Mouse (Mus musculus) cerebellum, postnatal 10 days (tissue): ENCODE results near the gene Hsd17b13.
"Not testable (repeated sequence)": the region's sequence is repeated elsewhere in the genome, so short reads cannot be mapped to it uniquely, and the experiment has no call there.

Experiments
- DNase-seq, 2 experiments: peaks; one replicate each; pipeline ENCODE4 v3.0.0; 2021; ENCODE audit warnings: mixed read lengths in 2 of 2

Hsd17b13 gene

DNA sequence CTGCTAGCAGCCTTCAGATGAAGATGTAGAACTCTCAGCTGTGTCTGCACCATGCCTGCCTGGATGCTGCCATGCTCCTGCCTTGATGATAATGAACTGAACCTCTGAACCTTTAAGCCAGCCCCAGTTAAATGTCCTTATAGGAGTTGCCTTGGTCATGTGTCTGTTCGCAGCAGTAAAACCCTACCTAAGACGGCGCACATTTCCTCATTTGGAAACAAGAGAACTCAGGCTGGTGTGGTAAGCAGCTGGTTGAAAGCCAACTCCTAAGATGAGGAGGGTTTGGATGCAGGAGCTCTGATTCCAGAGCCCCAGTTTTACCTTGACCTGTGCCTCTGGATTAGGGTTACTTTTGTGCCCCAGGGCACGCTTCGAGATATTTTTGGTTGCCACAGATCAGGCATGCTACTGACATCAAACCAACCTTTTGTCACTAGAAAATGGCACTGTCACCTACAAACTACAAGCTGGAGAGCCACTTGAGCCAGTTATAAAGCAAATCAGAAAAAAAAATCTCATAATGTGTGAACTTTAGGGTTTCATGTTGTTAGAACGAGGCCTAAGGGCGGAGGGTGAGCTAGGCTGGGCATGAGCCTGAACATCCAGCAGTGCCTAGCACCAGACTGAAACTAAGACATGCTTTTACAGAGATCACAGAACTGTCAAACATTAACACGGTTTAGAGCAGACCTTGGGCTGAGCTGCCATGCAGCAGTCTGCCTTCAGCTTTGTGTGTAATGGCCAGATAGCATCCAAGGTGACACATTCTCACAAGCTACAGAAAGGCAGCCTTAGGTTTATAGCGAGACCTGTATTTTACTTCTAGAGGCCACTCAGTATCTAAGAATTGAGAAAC, 3.7 kb upstream of the Hsd17b13 start:
- no peak for DNase-seq

DNA sequence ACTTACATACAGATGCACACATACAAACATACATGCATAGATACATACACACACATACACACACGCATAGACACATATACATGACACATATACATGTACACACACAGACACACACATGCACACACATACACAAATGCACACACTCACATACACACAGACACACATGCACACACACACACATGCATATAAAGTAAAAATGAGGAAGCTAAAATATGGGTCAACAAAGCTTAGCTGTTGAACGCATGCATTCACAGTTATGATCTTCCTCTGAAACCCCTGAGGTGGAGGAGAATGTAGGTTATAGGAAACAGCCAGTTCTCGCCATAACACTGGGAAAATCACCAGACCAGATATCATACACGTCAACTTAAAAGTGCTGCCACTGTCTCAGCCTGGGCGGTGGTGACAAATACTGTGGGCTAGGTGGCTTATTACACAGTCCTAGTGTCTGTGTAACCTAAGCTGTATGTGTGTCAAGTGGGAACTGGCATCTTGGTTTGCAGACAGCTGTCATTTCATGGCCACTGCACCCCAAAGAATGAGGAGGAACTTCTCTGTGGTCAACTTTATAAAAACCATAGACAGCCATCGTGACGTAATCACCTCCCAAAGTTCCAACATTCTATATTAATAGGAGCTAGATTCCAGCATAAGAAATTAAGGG, 829 bp upstream of the Hsd17b13 start:
- DNase-seq = no peak

DNA sequence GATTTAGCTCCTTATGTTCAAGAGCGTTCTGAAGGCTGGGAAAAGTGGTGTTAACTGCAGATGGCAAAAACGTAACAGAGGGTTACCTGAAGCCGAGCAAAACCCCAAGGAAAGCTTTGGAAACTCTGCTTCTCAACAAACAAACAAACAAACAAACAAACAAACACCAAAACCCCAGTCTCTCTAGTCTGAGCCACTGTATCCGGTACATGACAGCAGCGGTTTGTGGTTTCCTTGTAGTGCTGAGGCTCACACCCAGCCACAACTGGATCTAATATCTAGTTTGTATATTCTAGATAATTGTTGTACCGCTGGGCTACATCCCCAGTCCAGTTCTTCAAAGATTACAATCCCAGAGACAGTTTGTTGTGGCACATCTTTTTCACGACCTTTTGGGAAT, 1.5 kb downstream of the Hsd17b13 start:
- DNase-seq = no peak

- no peak for DNase-seq
Observed at GRCm38 (mm10) chr5:103972801-103973200, 4.4 kb downstream of the Hsd17b13 start.

DNA sequence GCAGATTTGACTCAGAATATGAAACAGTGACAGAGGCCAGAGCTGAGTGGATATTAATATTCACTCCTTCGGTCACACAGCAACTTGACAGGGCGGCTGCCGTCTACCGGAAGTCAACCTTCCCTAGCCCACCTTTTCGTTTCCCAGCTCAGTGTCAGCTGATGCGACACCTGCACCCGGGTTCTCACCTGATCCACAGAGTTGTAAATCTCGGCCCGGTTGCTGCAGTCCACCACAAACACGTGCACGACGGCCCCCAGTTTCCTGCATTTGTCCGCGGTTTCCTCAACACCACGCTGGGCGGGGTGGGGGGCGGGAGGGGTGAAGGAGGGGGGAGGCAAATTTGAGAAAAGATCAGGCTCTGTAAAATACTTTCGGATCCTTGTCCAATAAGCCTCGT, 4.8 kb downstream of the Hsd17b13 start:
- DNase-seq = no peak

DNA sequence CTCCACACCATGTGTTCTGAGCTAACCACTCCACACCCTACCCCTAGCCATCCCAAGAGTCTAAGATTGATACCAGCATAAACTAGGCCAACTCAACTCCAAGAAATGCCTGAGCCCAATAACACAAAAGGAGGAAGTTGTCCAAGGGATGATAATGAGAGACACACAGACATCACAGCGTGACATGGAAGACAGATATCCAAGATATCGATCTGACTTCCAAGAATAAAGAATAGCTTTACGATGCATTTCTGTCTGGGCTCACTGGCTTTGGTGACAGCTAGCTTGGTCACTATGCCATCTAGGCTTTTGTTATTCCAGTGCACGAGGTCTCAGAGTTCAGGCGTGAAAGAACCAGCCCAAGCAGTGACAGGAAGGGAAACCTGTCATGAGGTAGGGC, 6.2 kb downstream of the Hsd17b13 start:
- no peak for DNase-seq

DNA sequence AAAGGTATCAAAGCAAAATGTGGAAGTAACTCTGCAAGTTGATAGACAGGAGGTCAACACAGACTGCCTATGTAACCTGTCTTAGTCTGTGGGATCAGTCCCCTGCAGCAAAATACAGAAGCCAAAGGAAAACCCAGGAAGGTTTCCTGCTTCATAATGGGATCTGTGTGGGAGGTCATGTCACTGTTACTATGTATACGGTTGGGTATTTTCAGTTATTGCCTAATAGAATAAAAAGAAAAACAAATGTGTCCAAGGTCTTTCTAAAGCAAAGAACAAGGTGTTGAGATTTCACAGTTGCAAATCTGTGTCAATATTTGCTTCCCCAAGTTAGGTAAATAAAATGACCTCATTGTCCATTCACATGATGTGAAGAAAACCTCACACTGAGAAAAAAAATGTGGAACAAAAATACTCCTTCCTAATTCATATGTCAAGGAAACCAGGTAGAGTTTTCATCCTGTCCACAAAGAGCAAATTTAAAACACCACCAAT, 14.2 kb downstream of the Hsd17b13 start:
- no peak for DNase-seq

- peak; percentile 62 to 67 for DNase-seq
Observed at GRCm38 (mm10) chr5:103954638-103955037, 22.6 kb downstream of the Hsd17b13 start.

DNA sequence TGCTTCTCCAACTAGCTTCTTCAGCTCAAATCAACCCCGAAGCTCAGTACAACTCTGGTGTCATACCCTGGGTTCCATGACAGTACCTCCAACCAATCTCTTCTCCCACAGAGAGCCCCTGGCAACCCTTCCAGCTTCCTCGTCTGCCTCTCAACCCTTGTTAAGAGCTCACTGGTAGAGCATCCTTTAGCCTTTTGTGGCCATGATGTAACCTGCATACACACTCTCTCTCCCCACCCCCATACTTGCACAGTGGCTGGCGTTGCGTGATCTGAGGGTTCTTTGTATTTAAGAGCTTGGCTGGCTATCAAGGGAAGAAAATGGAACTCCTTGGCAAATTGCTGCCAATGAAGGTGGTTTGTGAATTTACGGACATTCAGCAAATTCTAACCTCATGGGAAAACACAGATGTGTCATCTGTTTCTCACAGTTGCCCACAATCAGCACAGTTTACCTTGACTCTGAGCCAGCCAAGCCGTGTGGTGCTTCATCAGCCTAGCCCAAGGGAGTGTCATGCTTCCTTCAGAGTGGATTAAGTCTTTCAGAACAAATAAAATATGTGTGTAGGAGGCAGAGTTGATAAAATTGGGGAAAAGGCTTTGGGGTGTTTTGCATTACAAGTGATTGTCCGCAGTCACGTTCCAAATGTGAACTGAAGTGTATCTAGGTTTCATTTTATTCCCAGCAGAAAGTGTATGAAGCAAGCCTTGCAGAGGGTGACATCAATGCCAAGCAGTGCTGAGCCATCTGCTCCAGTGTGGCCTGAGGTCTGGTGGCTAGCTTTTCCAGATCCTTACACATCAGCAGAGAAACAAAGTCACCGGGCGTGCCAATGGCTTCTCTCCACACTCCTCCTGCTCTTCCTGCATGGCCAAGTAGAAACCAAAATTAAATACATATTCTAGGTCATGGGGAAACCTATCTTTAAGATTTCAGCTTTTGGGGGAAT, 23.8 kb downstream of the Hsd17b13 start:
- DNase-seq = peak; percentile 74 to 77

- not testable (repeated sequence) for DNase-seq
Observed at GRCm38 (mm10) chr5:103950138-103950537, 27.1 kb downstream of the Hsd17b13 start.

- DNase-seq = no peak
Observed at GRCm38 (mm10) chr5:103943183-103943582, 34.0 kb downstream of the Hsd17b13 start.

DNA sequence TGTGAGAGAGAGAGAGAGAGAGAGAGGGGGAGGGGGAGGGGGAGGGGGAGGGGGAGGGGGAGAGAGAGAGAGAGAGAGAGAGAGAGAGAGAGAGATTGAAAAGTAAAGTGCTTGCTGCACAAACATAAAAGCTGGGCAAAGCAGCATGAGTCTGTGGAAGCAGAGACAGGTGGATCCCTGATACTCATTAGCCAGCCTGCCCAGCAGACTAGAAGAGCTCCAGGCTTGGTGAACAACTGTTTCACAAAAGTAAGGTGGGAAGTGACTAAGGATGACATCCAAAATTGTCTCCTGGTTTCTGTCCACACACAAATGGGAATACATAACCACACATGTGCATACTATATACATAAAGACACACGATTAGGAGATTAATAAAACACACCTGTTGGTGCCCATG, 37.4 kb downstream of the Hsd17b13 start:
- no peak for DNase-seq

- DNase-seq = no peak
Observed at GRCm38 (mm10) chr5:103939350-103939652, 37.9 kb downstream of the Hsd17b13 start.

DNA sequence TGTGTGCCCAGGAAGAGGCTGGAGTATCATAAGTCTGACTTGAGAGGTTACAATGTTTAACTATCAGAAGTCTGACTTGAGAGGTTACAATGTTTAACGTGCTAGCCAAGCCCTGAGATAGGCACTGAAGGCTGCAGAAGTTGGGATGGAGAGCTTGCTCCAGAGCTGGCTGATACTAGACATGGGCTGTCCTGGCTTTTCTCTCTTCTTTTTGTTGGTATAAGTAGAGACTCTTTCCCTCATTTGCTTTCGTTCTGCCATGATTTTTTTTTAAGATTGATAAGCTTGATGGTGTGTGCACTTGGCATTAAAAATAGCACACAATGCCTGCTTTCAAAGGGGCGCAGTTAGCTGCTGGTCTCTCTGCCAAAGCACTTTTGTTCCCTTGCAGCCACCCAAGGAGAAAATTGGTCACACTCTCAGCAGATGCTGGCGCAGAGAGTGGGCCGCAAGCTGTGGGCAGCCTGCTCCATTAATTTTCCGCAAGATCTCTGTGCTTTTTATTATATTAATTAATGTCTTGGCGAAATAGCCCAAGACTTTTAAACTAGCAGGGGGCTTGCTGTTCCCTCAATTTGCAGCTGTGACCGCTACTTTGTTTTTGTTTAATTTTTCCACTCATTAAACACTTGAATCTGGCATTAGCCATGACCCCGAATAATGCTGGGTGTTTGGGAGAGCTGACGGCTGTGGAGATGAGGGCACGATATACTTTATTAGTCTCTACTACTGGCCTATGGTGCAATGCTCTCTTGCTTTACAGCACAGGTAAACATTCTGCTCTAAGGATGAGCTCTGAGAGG, 38.5 kb downstream of the Hsd17b13 start:
- DNase-seq = peak; percentile 81 to 88

DNA sequence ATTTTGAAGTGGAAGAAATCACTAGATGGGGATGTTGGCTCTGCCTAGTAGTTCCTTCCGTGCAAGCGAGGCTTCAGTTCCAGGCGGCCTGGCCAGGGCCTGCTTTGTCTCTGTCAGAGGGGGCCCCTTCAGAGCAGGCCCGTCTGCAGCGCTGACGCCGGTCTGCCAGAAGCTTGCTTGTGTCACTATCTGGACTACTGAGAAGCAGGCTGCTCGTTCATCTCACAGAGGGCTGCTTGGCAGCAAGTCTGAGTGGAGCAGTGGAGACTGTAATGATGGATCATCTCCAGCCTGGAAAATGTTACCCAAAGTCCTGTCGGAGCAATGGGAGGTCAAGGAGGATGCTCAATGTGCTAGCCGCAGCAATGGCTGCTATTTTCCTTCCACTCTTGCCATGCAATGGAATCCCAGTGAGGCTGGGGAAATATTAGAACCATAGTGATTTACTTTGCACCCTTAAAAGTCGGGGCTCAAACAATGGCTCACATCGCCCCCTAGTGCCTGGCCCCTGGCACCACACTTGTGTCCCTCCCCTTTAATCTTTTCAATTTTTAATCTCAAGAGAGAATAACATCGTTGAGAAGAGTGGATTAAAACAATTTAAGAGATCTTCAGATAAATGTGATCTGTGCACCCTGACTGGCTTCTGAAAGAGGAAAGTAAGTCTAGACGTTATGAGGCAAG, 40.2 kb downstream of the Hsd17b13 start:
- DNase-seq = peak; percentile 74 to 84

GRCm38 (mm10) chr5:103931924-103932323, 45.3 kb downstream of the Hsd17b13 start:
- not testable (repeated sequence) for DNase-seq

DNA sequence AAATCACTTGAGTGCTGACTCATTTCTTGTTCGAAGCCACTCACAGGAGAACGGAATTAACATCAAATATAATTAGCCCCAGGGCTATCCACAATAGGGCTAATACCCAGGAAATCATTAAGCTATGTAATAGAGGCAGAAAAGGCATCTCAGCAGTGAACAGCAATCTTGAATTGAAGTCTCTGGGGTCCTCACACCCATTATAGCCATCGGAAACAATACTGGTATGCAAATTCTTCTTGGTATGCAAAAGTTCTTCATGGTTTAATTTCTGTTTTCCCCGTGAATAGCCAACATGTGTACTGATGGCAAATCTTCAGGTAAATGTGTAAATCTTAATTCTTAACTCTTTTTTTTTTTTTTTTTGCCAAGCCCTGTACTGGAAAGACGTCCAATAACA, 46.7 kb downstream of the Hsd17b13 start:
- DNase-seq = no peak

DNA sequence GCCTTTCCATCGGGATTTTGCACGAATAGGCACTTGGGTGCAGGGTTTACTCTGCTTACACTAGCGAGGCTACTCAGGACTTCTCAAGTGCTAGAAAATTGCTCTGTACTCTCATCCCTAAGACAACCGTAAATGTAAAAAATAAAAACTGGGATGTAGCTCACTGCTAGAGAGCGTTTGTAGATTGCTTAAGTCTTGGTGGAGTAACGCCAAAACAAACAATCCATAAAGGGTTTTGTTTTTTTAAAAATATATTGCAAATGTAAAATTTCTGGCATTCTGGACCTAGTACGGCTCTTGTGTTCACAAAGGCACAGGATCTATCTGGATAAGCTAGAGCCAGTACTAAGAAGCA, 49.0 kb downstream of the Hsd17b13 start:
- DNase-seq = no peak

DNA sequence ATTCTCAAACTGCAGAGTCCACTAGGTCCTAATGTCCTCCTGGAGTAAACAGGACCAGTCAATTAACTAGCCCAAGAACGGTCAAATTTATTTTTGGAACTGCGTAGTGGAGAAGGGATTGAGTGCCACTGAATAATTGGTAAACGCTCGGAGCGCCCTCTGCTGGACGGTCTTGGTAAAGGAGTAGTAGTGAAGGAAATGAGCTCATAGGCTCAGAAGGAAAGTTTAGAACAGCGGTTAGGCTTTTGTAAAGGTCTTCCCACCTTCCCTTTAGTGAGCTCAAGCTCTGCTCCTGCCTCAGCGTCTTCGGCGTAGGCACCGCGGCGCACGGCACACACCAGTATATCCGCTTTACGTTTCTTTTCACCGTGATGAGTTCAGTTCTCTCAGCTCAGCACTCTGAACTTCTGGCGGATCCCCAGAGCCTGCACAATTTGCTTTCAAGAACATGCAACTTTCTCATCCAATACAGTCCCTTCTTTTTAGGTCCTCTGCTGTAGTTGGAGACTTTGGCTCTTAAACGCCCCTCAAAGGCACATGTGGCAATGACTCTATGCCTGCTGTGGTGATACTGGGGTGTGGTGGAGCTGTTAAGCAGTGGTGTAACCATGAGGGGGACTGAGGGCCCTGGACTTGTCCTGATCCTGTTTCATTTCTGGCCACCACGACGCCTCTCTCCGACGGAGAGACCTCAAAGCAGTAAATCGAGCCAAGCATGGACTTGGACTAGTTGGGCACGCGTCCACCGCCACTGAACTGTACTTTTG, 49.6 kb downstream of the Hsd17b13 start:
- DNase-seq = peak; percentile 96 to 98

DNA sequence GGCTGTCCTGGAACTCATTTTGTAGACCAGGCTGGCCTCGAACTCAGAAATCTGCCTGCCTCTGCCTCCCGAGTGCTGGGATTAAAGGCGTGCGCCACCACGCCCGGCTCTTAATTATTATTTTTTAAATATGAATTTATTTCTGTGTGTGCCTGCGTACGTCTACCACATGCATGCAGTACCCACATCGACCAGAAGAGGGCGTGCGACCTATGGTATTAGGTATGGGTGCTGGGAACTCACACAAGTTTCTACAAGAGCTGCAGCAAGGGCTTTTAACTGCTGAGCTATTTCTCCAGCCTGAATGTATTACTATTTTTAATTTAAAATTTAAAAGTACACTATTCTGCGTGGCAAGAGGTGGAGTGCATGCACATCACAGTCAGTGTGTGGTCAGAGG, 50.8 kb downstream of the Hsd17b13 start:
- peak; percentile 39 to 51 for DNase-seq

DNA sequence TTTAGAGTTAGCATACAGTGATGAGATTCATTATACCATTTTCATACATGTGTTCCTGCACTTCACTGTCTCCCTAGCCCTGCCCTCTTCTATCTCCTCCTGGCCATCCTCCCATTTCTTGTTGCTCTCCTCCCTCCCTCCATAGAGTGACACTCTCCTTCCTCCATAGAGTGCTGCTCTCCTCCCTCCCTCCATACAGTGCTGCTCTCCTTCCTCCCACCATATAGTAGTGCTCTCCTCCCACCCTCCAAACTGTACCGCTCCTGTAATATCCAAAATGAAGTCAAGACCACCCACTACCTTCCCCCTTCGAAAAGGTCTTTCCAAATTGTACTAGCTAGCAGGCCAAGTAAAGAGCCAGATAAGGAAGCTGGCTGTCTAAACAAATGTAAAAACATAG, 53.5 kb downstream of the Hsd17b13 start:
- no peak for DNase-seq
